Mouse (Mus musculus) heart, postnatal 0 days (tissue): ENCODE data around the gene Phf7.

Source experiments
- CTCF ChIP-seq: IDR thresholded peaks from 2 replicates; pipeline ENCODE4 v1.5.1; 2016; ENCODE audit warnings: antibody characterized with exemption, control low read depth, low read depth
- EP300 ChIP-seq: IDR thresholded peaks from 2 replicates; pipeline ENCODE4 v1.6.1; 2016; ENCODE audit warnings: antibody characterized with exemption, low read depth

DNA sequence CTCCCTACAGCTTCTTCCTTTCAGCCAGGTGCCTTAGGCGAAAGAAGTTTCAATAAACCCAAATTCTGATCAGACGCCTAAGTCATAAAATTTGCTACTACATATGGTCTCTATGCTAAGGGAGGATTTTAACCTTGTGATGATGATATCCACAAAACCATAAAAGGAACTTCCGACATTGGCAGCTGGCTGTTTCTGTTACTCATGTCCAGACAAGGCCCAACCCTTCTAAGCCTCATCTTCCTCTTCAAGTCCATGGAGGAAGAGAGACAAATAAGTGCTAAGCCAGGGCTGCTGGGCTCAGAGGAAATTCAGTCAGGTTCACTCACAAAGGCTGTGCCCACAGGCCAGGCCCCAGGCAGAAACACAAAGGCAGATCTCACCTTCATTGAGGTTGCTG lies 61.8 kb downstream of the Phf7 start:
- TF ChIP-seq CTCF: no peak
- TF ChIP-seq EP300: no peak
